ENCODE assay signal across 23 mouse cellular contexts in the genomic region with DNA sequence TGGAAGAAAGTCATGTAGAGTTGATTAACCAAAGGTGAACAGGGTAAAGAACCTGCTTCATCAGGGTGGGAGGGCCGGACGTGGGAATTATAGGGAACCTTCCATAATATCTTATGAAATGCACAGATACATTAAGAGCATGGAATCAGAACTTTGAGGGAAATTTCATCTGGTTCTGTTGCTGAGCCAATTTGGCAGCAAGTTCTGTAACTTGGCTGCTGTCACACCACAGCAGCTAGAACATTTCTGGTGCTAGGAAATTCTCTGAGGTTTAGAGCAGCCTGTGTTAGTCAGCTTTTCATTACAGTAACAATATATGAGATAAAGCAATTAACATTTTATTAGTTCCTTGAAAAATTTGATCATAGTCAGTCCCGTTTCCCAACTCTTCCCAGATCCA. TPM values are rescaled to one million over a fixed set of nuclear protein-coding genes. Genes with fewer than 3 reads are reported as not detected.
DNase-seq lines count a peak whose midpoint lies in the region; TF ChIP-seq lines count a peak whose summit lies in the region.
"Had no signal": no experiment of that assay in that cellular context is flagged by ENCODE, and none has a peak within 500 bp of the region (broad histone marks: within the 10 kb centered on the region; RNA-seq: fewer than 3 reads in every experiment).

No protein-coding gene starts in this region.

- H3K27ac ChIP-seq in layer of hippocampus, adult 2 months: peak overlapping the region; percentile 46; the same call in 1 of the 2 replicates
- H3K27ac ChIP-seq: embryonic facial prominence, embryonic 12.5 days; heart, embryonic 10.5 days; liver, embryonic 13.5 days; neural tube, embryonic 12.5 days had no signal

- intact Hi-C loops in heart, postnatal 10 days (cut with DNase I): no loop called here
- intact Hi-C loops in heart, postnatal 25 days (cut with DNase I): no loop called here

- DNase-seq in heart, postnatal 10 days: peak; percentile 28 to 34
- DNase-seq in heart, postnatal 25 days (ENCODE audit: low spot score): no peak
- DNase-seq in lung, postnatal 10 days: peak; percentile 15
- no peak for DNase-seq in lung, postnatal 4 days
- peak; percentile 26 to 51 for DNase-seq in layer of hippocampus, adult 2 months (ENCODE audit: low spot score in 2 of 2)
- peak; percentile 33 for DNase-seq in right cerebral cortex, postnatal 25 days
- DNase-seq in spleen, adult 18-20 months: no peak
- DNase-seq in adrenal gland, adult 2 months: no peak
- DNase-seq: adrenal gland, postnatal 14 days; cerebellum, postnatal 25 days; gastrocnemius, postnatal 36 days; kidney, adult 8-10 months; liver, embryonic 13.5 days; thymus, postnatal 14 days had no signal

- no peak for TF ChIP-seq CTCF in layer of hippocampus, adult 2 months (conservative IDR thresholded peaks at IDR 0.05)

- H3K4me3 ChIP-seq in layer of hippocampus, adult 2 months: no peak overlapping the region
- H3K4me3 ChIP-seq: embryonic facial prominence, embryonic 12.5 days; heart, embryonic 10.5 days; liver, embryonic 13.5 days; neural tube, embryonic 12.5 days had no signal

RNA-seq across cellular contexts. Expression of gene Daw1, which starts 6.6 kb away (rescaled TPM):
- total RNA-seq in heart, postnatal 10 days (2021): under 1 TPM in 1 of 2 experiments, not detected in 1; 0.20 TPM
- total RNA-seq in heart, postnatal 25 days (2021): not detected
- total RNA-seq in layer of hippocampus, adult 2 months (2021): 1 to 10 TPM in 1 of 2 experiments, under 1 TPM in 1; 0.49 to 1.2 TPM
- total RNA-seq in adrenal gland, adult 2 months (2021): not detected
- polyA plus RNA-seq in adrenal gland, adult 2 months (2012; rRNA removed): not detected in 2 replicates
- total RNA-seq: adrenal gland, postnatal 14 days; G1E; gastrocnemius, postnatal 36 days; hematopoietic stem cell, adult 5-6 weeks had no signal
- polyA plus RNA-seq: G1E; heart, embryonic 10.5 days; liver, embryonic 13.5 days; neural tube, embryonic 12.5 days; spleen, adult 2 months; stomach, embryonic 16.5 days had no signal

RNA-seq across cellular contexts. Expression of gene Ccl20, which starts 36.4 kb away (rescaled TPM):
- total RNA-seq in heart, postnatal 10 days (2021): not detected
- not detected for total RNA-seq in heart, postnatal 25 days (2021)
- not detected for total RNA-seq in layer of hippocampus, adult 2 months (2021)
- not detected for total RNA-seq in adrenal gland, adult 2 months (2021)
- polyA plus RNA-seq in adrenal gland, adult 2 months (2012; rRNA removed): not detected in 2 replicates
- total RNA-seq: adrenal gland, postnatal 14 days; gastrocnemius, postnatal 36 days; hematopoietic stem cell, adult 5-6 weeks; left cerebral cortex, adult 8-10 months had no signal
- polyA plus RNA-seq: forebrain, embryonic 11.5 days; G1E; neural tube, embryonic 12.5 days; spleen, adult 2 months had no signal

Comparison
In these comparisons a context has a peak if more than half of its experiments do, and no peak if none do; other contexts are left out.
1. DNase-seq: peak in heart, postnatal 10 days (2 of 2), lung, postnatal 10 days (single experiment), layer of hippocampus, adult 2 months (2 of 2) and right cerebral cortex, postnatal 25 days (single experiment); none in heart, postnatal 25 days (single experiment), lung, postnatal 4 days (0 of 2), spleen, adult 18-20 months (0 of 2) and adrenal gland, adult 2 months (single experiment).